Comparison of ENCODE assay signal across 8 mouse cellular contexts in the genomic region with DNA sequence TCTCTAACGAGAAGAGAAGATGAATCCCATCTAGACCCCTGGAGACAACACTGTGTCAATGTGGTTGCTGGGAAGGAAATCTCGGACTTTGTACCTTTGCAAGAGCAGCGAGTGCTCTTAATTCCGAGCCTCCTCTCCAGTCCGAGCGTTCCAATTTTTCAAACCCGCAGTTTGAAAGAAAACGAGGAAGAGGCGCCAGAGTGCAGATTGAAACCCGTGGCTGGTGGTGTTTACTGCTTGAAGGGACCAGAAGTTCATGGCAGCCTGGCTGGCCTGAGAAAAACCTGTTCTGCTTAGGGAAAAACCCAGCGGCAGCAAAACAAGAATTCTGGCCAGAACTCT.
DNase-seq lines count a peak whose midpoint lies in the region; ATAC-seq and TF ChIP-seq lines count a peak whose summit lies in the region.

No protein-coding gene starts in this region.

- H3K9ac ChIP-seq in forebrain, embryonic 13.5 days: no peak overlapping the region
- H3K9ac ChIP-seq in midbrain, embryonic 12.5 days (replicated peaks): no peak overlapping the region

- peak overlapping the region; percentile 84 for H3K27ac ChIP-seq in gastrocnemius, adult 2 months
- H3K27ac ChIP-seq in forebrain, embryonic 13.5 days: no peak overlapping the region
- no peak overlapping the region for H3K27ac ChIP-seq in midbrain, embryonic 12.5 days (replicated peaks)

- no peak for TF ChIP-seq CTCF in gastrocnemius, adult 2 months (IDR thresholded peaks at IDR 0.05)
- TF ChIP-seq CTCF in E14TG2a.4 (conservative IDR thresholded peaks at IDR 0.05; ENCODE audit: low read length): no peak

- 0 out of 2 replicates have a peak overlapping the region, but pooled peaks have one; percentile 10 for H3K4me2 ChIP-seq in forebrain, embryonic 13.5 days
- H3K4me2 ChIP-seq in midbrain, embryonic 12.5 days (replicated peaks): 0 out of 2 replicates have a peak overlapping the region, but pooled peaks have one; percentile 4

- intact Hi-C loops in gastrocnemius, adult 2 months (cut with DNase I): no loop called here

- H3K36me3 ChIP-seq in E14TG2a.4 (ENCODE audit: insufficient read depth, low read length): no peaks in the 10 kb centered on the region
- no peaks in the 10 kb centered on the region for H3K36me3 ChIP-seq in forebrain, embryonic 13.5 days (ENCODE audit: poor library complexity, severe bottlenecking)
- H3K36me3 ChIP-seq in midbrain, embryonic 12.5 days: no peaks in the 10 kb centered on the region

- peaks cover 5% of the 10 kb centered on the region; the same call in 1 of the 2 replicates for H3K27me3 ChIP-seq in E14TG2a.4 (ENCODE audit: insufficient read depth, low read length)
- no peaks in the 10 kb centered on the region for H3K27me3 ChIP-seq in forebrain, embryonic 13.5 days
- H3K27me3 ChIP-seq in midbrain, embryonic 12.5 days: peaks cover 4% of the 10 kb centered on the region

- no peak for ATAC-seq in forebrain, embryonic 13.5 days
- ATAC-seq in midbrain, embryonic 12.5 days (ENCODE audit: low FRiP score, low read depth): no peak

- H3K4me3 ChIP-seq in gastrocnemius, adult 2 months: peak overlapping the region; percentile 55
- peak overlapping the region; percentile 61 for H3K4me3 ChIP-seq in E14TG2a.4 (replicated peaks; ENCODE audit: low read length)
- no peak overlapping the region for H3K4me3 ChIP-seq in forebrain, embryonic 13.5 days
- H3K4me3 ChIP-seq in midbrain, embryonic 12.5 days: no peak overlapping the region

- H3K4me1 ChIP-seq in E14TG2a.4 (replicated peaks; ENCODE audit: low read depth, low read length): peaks cover 18% of the 10 kb centered on the region
- peaks cover 14% of the 10 kb centered on the region; the same call in 1 of the 2 replicates for H3K4me1 ChIP-seq in forebrain, embryonic 13.5 days
- no peaks in the 10 kb centered on the region for H3K4me1 ChIP-seq in midbrain, embryonic 12.5 days

- 45% methylated on average over 11 of the region's 11 CpGs for WGBS in forebrain, embryonic 13.5 days
- WGBS in midbrain, embryonic 12.5 days: 51% methylated on average over 11 of the region's 11 CpGs

- no peak for DNase-seq in gastrocnemius, adult 2 months
- DNase-seq in gastrocnemius, postnatal 25 days: no peak
- DNase-seq in kidney, postnatal 10 days: peak; percentile 50
- DNase-seq in adrenal gland, adult (ENCODE audit: inconsistent age in 2 of 2, low spot score in 1 of 2): no peak
- no peak for DNase-seq in ovary, adult 18-20 months (ENCODE audit: low spot score)

- H3K9me3 ChIP-seq in E14TG2a.4 (ENCODE audit: low read length): peaks cover 23% of the 10 kb centered on the region
- H3K9me3 ChIP-seq in forebrain, embryonic 13.5 days (replicated peaks): no peaks in the 10 kb centered on the region
- no peaks in the 10 kb centered on the region for H3K9me3 ChIP-seq in midbrain, embryonic 12.5 days

Comparison
In these comparisons a context has a peak if more than half of its experiments do, and no peak if none do; other contexts are left out.
1. H3K4me3 ChIP-seq: peak in gastrocnemius, adult 2 months (single experiment) and E14TG2a.4 (single experiment); none in forebrain, embryonic 13.5 days (single experiment) and midbrain, embryonic 12.5 days (single experiment).